Mouse (Mus musculus): ENCODE results near the gene Alpk1.

Gene Alpk1

GRCm38 (mm10) chr3:127743614-127744365 is 36.5 kb downstream of the Alpk1 start:
- no peak for DNase-seq (ENCODE audit: low spot score in 2 of 2)

GRCm38 (mm10) chr3:127741473-127741872 is 38.9 kb downstream of the Alpk1 start:
- no peak for DNase-seq (ENCODE audit: low spot score in 2 of 2)

- DNase-seq (ENCODE audit: low spot score in 2 of 2) = no peak
Observed at GRCm38 (mm10) chr3:127737876-127738275, 42.5 kb downstream of the Alpk1 start.

GRCm38 (mm10) chr3:127735395-127735794 is 44.9 kb downstream of the Alpk1 start:
- DNase-seq (ENCODE audit: low spot score in 2 of 2) = no peak

- DNase-seq (ENCODE audit: low spot score in 2 of 2) = no peak
Observed at GRCm38 (mm10) chr3:127729513-127730137, 50.7 kb downstream of the Alpk1 start.

- DNase-seq (ENCODE audit: low spot score in 2 of 2) = no peak
Observed at GRCm38 (mm10) chr3:127728851-127729512, 51.3 kb downstream of the Alpk1 start.

GRCm38 (mm10) chr3:127728046-127728445 is 52.3 kb downstream of the Alpk1 start:
- DNase-seq (ENCODE audit: low spot score in 2 of 2) = no peak

- DNase-seq (ENCODE audit: low spot score in 2 of 2) = no peak
Observed at GRCm38 (mm10) chr3:127720948-127721347, 59.4 kb downstream of the Alpk1 start.

GRCm38 (mm10) chr3:127720050-127720449 is 60.3 kb downstream of the Alpk1 start:
- DNase-seq (ENCODE audit: low spot score in 2 of 2) = no peak

- DNase-seq (ENCODE audit: low spot score in 2 of 2) = no peak
Observed at GRCm38 (mm10) chr3:127719601-127720000, 60.7 kb downstream of the Alpk1 start.

- no peak for DNase-seq (ENCODE audit: low spot score in 2 of 2)
Observed at GRCm38 (mm10) chr3:127716759-127717158, 63.6 kb downstream of the Alpk1 start.

- no peak for DNase-seq (ENCODE audit: low spot score in 2 of 2)
Observed at GRCm38 (mm10) chr3:127713112-127713511, 67.2 kb downstream of the Alpk1 start.

GRCm38 (mm10) chr3:127711536-127711935 is 68.8 kb downstream of the Alpk1 start:
- no peak for DNase-seq (ENCODE audit: low spot score in 2 of 2)

GRCm38 (mm10) chr3:127707089-127707485 is 73.2 kb downstream of the Alpk1 start:
- no peak for DNase-seq (ENCODE audit: low spot score in 2 of 2)

GRCm38 (mm10) chr3:127706445-127707088 is 73.8 kb downstream of the Alpk1 start:
- no peak for DNase-seq (ENCODE audit: low spot score in 2 of 2)

GRCm38 (mm10) chr3:127705515-127706444 is 74.5 kb downstream of the Alpk1 start:
- DNase-seq (ENCODE audit: low spot score in 2 of 2) = peak; percentile 4 to 24

- DNase-seq (ENCODE audit: low spot score in 2 of 2) = no peak
Observed at GRCm38 (mm10) chr3:127705139-127705514, 75.2 kb downstream of the Alpk1 start.

GRCm38 (mm10) chr3:127701196-127701825 is 79.0 kb downstream of the Alpk1 start:
- DNase-seq (ENCODE audit: low spot score in 2 of 2) = no peak

GRCm38 (mm10) chr3:127698636-127699035 is 81.7 kb downstream of the Alpk1 start:
- DNase-seq (ENCODE audit: low spot score in 2 of 2) = no peak

- DNase-seq (ENCODE audit: low spot score in 2 of 2) = no peak
Observed at GRCm38 (mm10) chr3:127696541-127696940, 83.8 kb downstream of the Alpk1 start.
